Mouse (Mus musculus) lung, embryonic 16.5 days (tissue): ENCODE measurements at regions not wholly inside any gene's neighbourhood (a gene's known extent, or its start where the extent isn't known, plus 50 kb on each side); places are given as distances from the start of the nearest gene placed in this dataset.

Experiments
- ATAC-seq: fragments of 200-750 bp; cut with Nextera tagmentation; 2 replicates; pipeline ENCODE4 v1.8.0; 2017; ENCODE audit warnings: low read depth, mild to moderate bottlenecking, moderate library complexity
- H3K27ac ChIP-seq: fragments of 300-500 bp; sonication (generic); 2 replicates; pipeline ENCODE4 v1.5.1; 2014; ENCODE audit warnings: mild to moderate bottlenecking, control low read depth, low read length
- H3K27me3 ChIP-seq: fragments of 300-500 bp; sonication (generic); 2 replicates; pipeline ENCODE4 v1.6.1; 2014; ENCODE audit warnings: low read depth, low read length, mixed read lengths; ENCODE audit not compliant: control insufficient read depth, insufficient read depth
- H3K36me3 ChIP-seq: fragments of 300-500 bp; sonication (generic); 2 replicates; pipeline ENCODE4 v1.6.1; 2014; ENCODE audit warnings: low read length; ENCODE audit not compliant: control insufficient read depth, insufficient read depth
- H3K4me1 ChIP-seq: fragments of 300-500 bp; sonication (generic); replicated peaks from 2 replicates; pipeline ENCODE4 v1.6.1; 2014; ENCODE audit warnings: low read length, mixed read lengths; ENCODE audit not compliant: control insufficient read depth, insufficient read depth
- H3K4me2 ChIP-seq: fragments of 300-500 bp; sonication (generic); 2 replicates; pipeline ENCODE4 v1.6.1; 2014; ENCODE audit warnings: low read depth, low read length, control low read depth
- H3K4me3 ChIP-seq: fragments of 300-500 bp; sonication (generic); 2 replicates; pipeline ENCODE4 v1.5.1; 2014; ENCODE audit warnings: mild to moderate bottlenecking, low read length, control low read depth
- H3K9ac ChIP-seq: fragments of 300-500 bp; sonication (generic); 2 replicates; pipeline ENCODE4 v1.6.1; 2014; ENCODE audit warnings: low read length, control low read depth
- H3K9me3 ChIP-seq: fragments of 300-500 bp; sonication (generic); 2 replicates; pipeline ENCODE4 v1.6.1; 2016; ENCODE audit warnings: low read length; ENCODE audit not compliant: control insufficient read depth
- WGBS: fragments of 180-500 bp; shearing (Covaris S2); extraction: QIAGEN DNeasy Blood & Tissue Kit; methylation state at CpG from one replicate; pipeline ENCODE4 v1.1.7; 2014; 5-methylcytosine and 5-hydroxymethylcytosine counted together

DNA sequence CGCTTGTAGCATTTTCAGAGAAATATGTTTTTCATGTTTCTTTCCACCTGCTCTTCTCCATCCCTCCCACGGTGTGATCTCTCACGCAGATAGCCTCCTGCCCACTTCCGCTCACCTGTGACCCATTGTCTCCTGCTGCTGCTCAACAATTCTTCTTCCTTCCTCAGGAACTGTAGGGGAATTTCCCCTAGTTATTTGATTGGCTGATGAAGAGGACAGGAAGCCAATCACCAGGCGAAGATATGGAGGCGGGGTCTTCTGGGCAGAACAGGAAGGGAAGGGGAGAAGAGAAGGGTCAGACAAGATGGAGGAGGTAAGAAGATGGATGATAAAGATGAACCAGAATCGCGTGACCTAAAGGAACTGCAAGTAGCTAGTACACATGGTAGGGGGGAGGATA, 80.1 kb upstream of the Cand1 start:
- no peaks in the 10 kb centered on the region for H3K36me3 ChIP-seq
- no peak overlapping the region for H3K27ac ChIP-seq
- no peak overlapping the region for H3K4me3 ChIP-seq
- 89% methylated on average over 8 of the region's 8 CpGs for WGBS
- no peaks in the 10 kb centered on the region for H3K9me3 ChIP-seq
- H3K27me3 ChIP-seq = no peaks in the 10 kb centered on the region
- H3K4me2 ChIP-seq = no peak overlapping the region
- no peaks in the 10 kb centered on the region for H3K4me1 ChIP-seq
- H3K9ac ChIP-seq = no peak overlapping the region
- no peak for ATAC-seq

DNA sequence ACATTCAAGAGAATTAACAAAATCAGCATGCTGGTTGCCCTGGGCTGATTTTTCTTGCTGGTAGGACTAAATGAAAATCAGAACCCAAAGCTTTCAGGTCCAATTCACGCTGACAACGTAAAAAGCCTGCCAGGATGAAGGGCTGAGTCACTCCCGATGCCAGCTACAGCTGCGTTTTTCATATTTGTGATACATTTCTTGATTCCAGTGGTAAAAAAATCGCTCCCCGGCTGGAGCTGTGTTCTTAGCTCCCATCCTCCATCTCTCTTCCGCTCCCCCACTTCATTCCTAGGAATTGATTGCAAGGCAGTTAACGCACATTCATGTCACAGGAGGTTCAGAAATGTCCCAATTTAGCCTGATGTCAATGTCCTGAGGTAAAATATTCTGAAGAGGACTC, 78.6 kb upstream of the Cand1 start:
- H3K27ac ChIP-seq = no peak overlapping the region
- no peaks in the 10 kb centered on the region for H3K4me1 ChIP-seq
- no peak for ATAC-seq
- H3K4me2 ChIP-seq = no peak overlapping the region
- no peaks in the 10 kb centered on the region for H3K36me3 ChIP-seq
- H3K4me3 ChIP-seq = no peak overlapping the region
- no peaks in the 10 kb centered on the region for H3K27me3 ChIP-seq
- no peak overlapping the region for H3K9ac ChIP-seq
- H3K9me3 ChIP-seq = no peaks in the 10 kb centered on the region
- WGBS = 79% methylated on average over 8 of the region's 8 CpGs

DNA sequence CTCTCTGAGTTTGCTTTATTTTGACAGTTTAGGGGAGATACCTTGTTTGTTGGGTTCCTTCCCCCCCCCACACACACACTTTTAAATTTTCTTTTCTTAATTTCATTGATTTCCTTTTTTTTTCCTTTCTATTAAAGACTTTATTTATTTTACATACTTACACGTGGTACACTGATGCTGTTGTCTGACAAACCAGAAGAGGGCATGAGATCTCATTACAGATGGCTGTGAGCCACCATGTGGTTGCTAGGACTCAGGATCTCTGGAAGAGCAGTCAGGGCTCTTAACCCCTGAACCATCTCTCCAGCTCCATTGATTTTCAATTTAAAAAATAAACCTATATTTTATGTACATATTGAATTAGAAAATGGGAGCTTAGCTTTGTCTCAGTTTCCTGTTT, 71.7 kb upstream of the Cand1 start:
- Histone ChIP-seq H3K4me2 (no peak overlapping the region), H3K9me3 (no peaks in the 10 kb centered on the region), H3K27me3 (no peaks in the 10 kb centered on the region), H3K36me3 (no peaks in the 10 kb centered on the region), H3K27ac (no peak overlapping the region), H3K4me3 (no peak overlapping the region), H3K4me1 (no peaks in the 10 kb centered on the region), H3K9ac (no peak overlapping the region)
- 0% methylated on average over 1 of the region's 1 CpGs for WGBS
- no peak for ATAC-seq

DNA sequence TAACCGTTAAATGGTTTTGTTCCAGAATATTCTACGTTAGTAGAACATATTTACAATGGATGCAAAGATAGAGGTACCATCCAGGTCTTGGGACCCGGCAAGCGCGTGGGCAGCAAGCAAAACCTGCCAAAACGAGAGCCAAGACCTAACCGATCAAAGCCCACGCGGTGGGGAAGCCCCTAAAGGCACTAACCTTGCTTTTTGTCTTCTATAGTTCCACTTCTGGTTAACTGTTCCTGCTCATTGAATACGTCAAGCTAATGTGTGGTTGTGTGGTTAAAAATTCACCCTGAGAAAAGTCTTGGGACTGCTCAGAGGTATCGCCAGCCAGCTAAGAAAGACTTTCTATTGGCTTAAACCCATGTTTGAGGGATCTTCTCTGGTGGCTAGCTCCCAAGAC, 55.9 kb upstream of the Cand1 start:
- Histone ChIP-seq H3K4me1 (no peaks in the 10 kb centered on the region), H3K36me3 (no peaks in the 10 kb centered on the region), H3K4me3 (no peak overlapping the region), H3K27ac (no peak overlapping the region), H3K9me3 (no peaks in the 10 kb centered on the region), H3K4me2 (no peak overlapping the region), H3K9ac (no peak overlapping the region), H3K27me3 (no peaks in the 10 kb centered on the region)
- ATAC-seq = no peak
- 91% methylated on average over 11 of the region's 11 CpGs for WGBS

DNA sequence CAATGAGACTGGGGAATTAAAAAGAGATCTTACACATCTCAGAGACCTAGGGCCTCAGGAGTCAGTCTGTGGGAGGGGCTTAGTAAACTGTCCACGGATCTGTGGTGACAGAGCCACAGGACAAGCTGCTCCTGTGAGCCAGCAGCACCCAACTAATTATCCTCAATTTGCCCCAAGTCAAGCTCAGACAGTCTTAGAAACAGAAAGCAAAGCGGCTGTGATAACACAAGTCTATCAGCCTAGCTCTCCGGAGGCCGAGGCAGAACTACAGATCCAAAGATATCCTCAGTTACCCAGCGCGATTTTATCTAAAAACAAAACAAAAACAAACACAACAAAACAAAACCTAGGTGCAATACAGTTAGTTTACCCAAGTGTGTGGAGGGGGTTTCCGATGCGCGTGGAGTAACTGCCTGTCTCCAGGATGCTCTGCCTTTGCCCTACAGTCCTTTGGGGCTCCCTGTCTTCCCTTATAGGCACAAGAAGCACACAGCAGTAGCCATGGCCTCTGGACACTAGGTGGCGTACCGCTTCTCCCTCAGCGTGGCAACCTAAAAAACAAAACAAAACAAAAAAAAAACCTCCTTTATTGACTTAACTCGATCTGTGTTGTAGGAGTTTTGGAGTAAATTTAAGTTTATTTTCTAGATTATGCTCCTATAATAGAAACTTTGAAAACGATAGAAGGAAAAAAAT, 54.7 kb upstream of the Cand1 start:
- H3K27ac ChIP-seq = no peak overlapping the region
- no peak overlapping the region for H3K4me3 ChIP-seq
- no peak overlapping the region for H3K4me2 ChIP-seq
- no peaks in the 10 kb centered on the region for H3K9me3 ChIP-seq
- no peak overlapping the region for H3K9ac ChIP-seq
- no peaks in the 10 kb centered on the region for H3K4me1 ChIP-seq
- ATAC-seq = no peak
- H3K36me3 ChIP-seq = no peaks in the 10 kb centered on the region
- H3K27me3 ChIP-seq = no peaks in the 10 kb centered on the region
- WGBS = 47% methylated on average over 14 of the region's 14 CpGs

DNA sequence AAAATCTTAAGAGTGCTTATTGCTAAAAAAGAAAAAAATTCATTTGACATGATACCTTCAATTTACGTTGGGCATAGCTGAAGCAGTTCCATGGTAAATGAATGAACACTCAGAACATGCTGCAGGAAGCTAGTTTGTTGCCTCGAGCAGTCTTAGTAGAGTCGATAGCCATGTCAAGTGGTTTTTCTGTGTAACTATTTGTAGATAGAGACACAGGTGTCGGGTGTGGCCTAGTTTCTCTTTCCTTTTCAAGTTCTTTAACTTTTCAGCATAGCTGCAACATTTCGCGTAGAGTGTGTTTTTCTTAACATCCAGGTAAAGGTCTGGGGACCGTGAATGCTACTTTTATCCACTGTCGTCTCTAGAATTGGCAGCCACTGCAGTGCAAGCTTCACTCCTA, 53.5 kb upstream of the Cand1 start:
- Histone ChIP-seq H3K9me3 (no peaks in the 10 kb centered on the region), H3K36me3 (no peaks in the 10 kb centered on the region), H3K27me3 (no peaks in the 10 kb centered on the region), H3K4me1 (no peaks in the 10 kb centered on the region), H3K27ac (no peak overlapping the region), H3K4me3 (no peak overlapping the region), H3K9ac (no peak overlapping the region), H3K4me2 (no peak overlapping the region)
- ATAC-seq = no peak
- WGBS = 75% methylated on average over 8 of the region's 8 CpGs
